Mouse (Mus musculus): ENCODE measurements around the gene Ndufa8.

- TF ChIP-seq CTCF (IDR thresholded peaks at IDR 0.05; ENCODE audit: low read depth, low read length), result no peak
- no peak for TF ChIP-seq EP300 (IDR thresholded peaks at IDR 0.05; ENCODE audit: insufficient read depth, low read depth, low read length)
- no peak for TF ChIP-seq POLR2A (IDR thresholded peaks at IDR 0.05; ENCODE audit: insufficient read depth, low read length)
Observed at GRCm38 (mm10) chr2:35999212-35999611, 50.0 kb downstream of the Ndufa8 start.
